Mouse (Mus musculus) left cerebral cortex, postnatal 4 days (tissue): ENCODE measurements around the gene Gm20388. TPM values are rescaled to one million over a fixed set of nuclear protein-coding genes. Genes with fewer than 3 reads are reported as not detected.

Experiments used
- DNase-seq: peaks from one replicate; pipeline ENCODE4 v3.0.0-alpha.2; 2022
- intact Hi-C: fragments of 180-260 bp; cut with DNase I; formaldehyde crosslinking; loops from one replicate; pipeline ENCODE4 v1.15.1; 2025
- total RNA-seq, 2 experiments: library from RNA; stranded (reverse); gene quantifications; 2 replicates each; pipeline ENCODE4 v1.2.3; 2021

Gm20388 gene
- total RNA-seq, 2 experiments from 2014 or later, result 6.5 to 12.8 TPM

DNA sequence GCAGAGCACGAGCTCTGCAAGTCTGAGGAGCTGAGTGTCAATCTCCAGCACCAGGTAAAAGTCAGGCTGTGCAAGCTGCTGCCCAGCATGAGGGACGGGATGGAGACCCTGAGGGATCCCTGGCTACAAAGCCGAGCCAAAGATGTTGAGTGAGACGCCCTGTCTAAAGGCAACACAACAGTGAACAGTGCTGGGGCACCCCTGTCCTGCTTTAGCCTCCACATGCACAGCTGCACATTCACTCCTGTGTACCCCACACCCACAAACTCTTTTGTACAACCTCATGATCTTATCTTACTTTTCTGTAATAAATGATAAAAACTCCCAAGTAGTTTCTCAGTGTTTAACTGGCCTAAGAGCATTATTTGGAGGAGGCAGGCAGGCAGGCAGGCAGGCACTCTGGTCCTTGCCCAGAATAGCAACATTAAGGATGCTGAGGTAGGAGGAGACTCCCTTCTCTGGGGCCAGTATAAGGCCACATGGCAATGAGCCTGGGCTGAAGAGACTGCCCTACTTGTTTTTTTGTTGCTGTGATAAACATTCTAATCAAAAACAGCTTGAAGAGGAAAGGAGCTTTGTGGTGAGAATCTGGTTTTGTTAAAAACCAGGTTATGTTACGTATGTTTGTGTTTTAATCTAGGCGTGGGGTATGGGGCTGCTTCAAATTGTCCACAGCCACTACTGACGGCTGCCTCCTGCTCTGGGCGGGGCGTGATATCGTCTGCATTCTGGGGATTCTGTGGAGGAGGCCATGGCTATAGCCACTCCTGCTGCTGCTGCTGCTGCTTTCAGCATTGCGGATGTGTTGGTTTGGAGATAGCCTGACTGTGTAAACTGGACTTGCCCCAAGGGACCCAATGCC, 3007.1 kb downstream of the Gm20388 start:
- DNase-seq, result no peak
- intact Hi-C loops, result no loop called here

DNA sequence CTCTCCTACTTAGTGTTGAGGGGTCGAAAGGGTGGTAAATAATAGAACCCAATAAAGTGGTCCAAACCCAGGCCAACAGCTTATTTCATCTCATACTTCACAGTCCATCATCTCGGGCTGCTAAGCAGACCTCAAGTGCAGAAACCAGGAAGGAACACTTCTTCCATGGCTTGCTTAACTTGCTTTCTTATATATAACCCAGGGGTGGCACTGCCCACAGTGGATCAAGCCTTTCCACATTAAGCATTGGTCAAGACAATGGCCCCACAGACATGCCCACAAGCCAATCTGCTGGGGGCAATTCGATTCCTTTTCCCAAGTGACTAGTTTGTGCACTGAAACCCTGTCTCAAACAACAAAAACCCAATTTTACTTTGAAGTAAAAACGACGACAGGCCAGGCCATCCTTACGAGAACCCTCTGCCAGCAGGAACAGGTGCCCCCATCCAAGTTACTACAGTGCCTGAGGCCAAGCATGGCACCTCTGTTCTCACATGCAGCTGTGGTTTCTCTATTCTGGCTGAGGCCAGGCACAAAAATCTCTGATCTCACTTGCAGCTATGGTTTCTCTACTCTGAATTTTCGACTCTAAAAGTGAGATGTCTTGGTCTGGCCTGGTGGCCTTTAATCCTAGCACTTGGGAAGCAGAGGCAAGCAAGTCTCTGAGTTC, 3007.9 kb downstream of the Gm20388 start:
- intact Hi-C loops, result no loop called here
- DNase-seq, result no peak

DNA sequence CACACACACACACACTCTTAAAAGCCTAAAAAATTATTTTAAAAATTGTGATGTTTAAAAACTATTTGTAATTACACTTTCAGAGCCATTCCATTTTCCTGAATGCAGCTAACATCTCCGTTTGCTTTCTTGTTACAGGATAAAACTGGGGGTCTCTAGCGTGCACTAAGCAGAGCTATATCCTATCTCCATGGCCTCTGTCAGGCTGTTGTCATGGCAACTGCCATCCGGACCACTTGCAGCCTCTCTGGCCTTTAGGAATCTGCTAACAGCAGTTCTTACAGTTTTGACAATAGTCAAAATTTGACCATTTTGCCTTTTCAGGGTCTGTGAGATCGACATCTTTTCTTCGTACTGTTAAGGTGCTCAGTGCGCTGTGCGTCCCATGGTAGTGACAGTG, 3010.2 kb downstream of the Gm20388 start:
- DNase-seq, result no peak
- intact Hi-C loops, result no loop called here

DNA sequence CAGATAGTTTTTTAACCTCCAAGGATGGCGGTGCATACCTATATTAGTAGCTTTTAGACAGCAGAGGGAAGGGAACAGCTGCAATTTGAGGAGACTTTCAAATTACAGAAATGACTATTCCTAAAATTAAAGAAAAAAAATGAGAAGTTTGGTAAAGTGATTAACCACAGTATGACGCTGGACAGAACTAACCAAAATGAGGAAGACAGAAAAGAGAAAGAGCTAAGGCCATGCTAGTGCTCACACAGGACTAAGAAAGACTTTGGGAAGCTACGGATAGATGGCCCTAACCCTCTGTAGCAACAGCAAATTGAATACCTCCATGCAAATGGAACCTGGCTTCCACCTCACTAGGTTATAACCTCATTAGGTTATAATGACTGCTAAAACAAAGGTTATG, 3012.3 kb downstream of the Gm20388 start:
- no peak for DNase-seq
- intact Hi-C loops, result no loop called here

DNA sequence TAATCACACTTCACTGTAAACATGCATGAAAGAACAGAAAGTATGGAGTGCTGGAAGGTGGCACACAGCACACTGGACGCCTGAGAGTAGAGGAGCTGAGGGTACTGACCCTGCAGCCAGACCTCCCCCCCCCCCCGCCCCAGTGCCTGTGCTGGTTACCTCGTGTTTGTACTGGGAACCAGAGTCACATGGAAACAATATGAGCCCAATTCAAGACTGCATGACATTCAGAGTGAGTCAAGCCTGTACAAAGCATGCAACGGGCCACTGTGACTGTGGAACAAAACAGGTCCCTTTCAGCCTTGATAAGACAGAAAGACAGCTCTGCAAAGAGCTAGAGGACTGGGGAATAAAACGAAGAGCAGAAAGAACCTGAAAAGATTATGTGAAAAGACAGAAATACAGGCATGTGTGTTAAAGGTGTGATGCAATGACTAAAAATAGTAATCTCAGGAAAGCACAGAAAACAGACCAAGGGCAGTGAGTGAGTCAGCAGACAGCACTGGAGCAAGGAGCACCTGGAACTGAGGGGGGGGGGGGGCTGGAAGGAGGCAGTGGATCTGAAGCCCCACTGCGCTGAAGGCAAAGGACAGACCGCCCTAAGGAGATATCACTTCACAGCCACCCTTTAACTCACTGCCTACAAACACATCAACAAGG, 3012.9 kb downstream of the Gm20388 start:
- no peak for DNase-seq
- intact Hi-C loops, result no loop called here

DNA sequence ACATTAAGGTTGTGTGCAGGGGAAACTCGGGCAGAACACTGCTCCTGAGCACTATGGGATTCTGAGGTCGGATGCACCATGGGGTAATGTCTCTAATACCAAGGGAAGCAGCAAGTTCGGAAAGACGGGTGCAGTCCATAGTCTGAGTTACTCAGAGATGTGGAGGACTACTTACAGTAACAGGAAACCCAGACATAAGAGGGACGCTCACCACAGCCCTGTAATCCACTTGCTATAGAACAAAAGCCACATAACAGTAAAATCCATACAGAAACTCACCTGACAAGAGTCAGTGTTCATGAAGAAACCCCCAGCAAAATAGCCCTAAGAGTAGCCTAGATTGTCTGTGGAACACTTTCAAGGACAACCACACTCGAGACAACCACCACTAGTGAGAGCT, 3013.4 kb downstream of the Gm20388 start:
- no peak for DNase-seq
- intact Hi-C loops, result no loop called here

DNA sequence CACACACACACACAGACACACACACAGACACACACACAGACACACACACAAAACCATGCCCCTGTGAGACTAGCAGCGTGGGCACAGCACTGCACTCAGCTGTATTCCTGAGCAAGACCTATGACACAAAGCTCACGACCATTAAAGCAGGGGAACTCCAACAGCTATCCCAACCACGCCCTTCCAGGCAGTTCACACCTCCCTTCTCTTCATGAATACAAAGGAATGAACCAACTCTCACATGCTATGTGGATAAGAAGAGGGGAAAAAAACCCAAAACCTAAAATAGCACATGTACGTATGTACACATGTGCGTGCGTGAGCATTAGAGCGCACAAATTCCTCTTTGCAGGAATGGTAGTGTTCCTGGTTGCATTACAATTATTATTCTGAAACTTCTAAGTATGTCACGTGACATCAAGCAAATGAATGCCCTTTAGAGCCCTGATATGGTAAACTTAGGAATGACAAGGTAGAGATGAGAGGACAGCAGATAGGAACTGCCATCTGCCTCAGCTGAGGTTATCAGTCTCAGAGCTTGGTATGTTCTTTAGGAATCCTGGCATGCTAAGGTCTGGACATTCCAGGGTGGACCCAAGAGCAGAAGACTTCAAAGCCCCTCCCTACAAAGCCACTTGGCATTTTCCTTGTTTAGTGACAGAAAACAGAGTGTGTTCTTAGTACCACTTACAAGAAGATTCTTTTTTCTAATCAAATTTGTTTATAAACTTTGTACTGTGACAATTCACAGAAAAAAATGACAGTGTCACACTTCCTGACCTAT, 3015.5 kb downstream of the Gm20388 start:
- no peak for DNase-seq
- intact Hi-C loops, result no loop called here

DNA sequence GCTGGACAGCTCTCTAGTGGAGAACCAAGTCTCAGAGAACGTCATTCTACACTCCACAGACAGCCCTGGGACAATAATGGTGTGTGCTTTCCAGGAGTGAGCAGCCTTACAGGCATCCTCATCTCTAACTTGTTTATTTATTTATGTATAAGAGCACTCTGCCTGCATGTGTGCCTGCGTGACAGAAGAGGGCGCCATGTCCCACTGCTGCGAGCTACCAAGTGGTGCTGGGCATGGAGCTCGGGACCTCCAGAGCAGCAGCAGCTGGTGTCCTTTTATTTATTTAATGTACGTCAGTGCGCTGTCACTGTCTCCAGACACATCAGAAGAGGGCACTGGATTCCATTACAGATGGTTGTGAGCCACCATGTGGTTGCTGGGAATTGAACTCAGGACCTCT, 3016.1 kb downstream of the Gm20388 start:
- DNase-seq, result no peak
- intact Hi-C loops, result no loop called here

DNA sequence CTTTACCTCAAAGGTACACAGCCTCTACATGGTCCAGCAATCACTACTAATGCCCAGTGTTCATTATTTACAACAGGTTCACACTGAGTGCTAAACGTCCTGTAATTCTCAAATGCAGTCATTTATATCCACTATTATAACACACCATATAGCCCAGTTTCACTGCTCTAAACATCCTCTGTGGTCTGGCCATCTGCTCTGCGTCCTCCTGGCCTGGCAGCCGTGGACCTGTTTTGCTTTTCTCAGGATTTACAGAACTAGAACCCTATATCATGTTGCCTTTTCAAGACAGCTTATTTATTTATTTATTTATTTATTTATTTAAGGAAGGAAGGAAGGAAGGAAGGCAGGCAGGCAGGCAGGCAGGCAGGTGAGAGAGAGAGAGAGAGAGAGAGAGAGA, 3017.2 kb downstream of the Gm20388 start:
- intact Hi-C loops, result no loop called here
- DNase-seq, result no peak

DNA sequence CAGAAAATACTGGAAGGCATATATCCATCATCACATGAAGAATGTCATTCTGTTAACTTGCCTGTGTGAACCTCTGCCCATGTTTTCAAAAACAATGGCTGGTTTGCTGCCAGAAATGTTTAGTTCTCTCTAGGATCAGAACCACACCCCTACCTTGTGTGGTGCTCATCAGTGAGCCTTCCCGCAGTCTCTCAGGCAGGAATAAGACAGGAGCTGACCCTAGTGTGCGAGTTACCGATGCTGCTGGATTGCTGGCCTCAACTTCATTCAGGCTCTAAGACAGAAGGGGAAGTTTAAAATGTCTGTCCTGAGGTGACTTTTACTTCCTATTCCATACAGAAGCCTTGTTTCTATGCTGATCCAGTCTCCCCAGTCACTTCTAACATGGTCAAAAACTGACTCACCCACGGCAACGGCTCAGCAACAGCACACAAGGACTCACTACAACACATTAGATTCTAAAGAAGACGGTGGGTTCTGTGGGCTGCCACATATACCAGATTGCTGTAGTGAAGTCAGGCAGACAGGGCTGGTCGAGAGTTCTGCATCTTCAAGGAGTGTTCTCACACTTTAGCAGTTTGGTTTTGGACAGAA, 3018.1 kb downstream of the Gm20388 start:
- intact Hi-C loops, result no loop called here

DNA sequence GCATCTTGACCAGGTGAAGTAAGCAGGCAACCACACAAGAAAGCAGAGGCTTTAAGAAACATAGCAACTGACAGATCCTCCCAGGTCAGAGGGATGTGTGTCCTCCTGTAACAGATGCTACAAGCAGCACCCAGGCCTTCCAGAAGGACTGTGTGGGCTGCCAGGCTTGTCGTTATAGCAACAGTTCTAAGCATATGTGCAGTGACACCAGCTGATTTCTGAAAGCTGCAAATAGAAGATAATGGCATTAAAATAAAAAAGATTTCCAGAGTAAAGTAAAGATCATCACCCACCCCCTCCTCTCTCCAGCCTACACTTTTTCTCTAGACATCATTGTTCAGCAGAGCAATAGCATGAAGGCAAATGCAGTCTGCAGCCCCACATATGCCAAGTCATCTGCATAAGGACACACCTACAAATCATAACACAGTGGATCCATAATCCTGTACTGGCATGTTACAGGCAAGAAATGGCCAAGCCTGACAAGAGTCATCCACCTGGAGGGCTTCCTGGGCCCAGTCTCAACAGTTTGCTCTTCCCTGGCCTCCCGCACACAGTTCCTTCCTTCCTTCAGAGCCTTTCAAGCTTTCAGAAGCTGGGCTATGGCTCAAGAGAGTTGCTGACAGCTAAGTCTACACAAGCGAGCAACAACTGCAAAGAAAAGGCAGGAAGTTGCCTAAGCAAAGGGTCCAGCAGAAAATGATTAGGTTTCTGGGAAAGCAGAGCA, 3021.4 kb downstream of the Gm20388 start:
- DNase-seq, result peak; percentile 46
- intact Hi-C loops, result no loop called here

More for the DNA sequence above, 3018.1 kb downstream of the Gm20388 start:
- no peak for DNase-seq

DNA sequence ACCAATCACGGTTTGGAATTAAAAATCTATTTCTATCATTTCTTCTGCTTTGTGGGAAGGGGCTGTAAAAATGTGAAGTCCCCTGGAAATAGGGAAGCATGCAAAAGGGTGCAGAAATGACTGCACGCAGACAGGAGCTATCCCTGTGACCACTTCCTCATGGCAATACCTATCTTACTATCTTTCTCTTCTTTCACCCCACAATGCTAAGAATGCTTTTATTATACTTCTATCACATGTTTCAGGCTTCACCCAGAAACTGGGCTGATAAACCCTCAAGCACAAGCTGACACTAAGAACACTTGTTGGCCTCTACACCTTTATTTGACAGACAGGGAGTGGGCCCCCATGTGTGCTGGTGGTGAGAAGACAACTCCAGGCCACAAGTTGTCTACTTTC, 3021.9 kb downstream of the Gm20388 start:
- intact Hi-C loops, result no loop called here
- DNase-seq, result no peak

DNA sequence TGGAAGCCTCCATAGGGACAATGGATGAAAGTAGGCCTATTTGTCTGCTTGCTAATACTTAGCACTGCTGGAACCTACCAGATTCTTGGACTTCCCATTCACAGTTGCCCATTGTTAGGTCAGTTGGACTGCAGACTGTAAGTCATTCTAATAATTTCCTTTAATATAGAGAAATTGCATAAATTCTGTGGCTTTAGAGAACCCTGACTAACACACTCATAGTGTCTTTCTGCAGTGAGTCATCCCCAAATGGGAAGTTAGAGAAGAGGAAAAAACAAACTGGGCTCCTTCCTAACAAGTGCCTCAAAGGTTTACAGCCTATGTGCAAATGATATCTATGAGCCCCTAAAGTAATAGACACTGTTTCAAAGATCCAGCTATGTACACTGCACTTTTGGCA, 3023.3 kb downstream of the Gm20388 start:
- DNase-seq, result no peak
- intact Hi-C loops, result no loop called here

DNA sequence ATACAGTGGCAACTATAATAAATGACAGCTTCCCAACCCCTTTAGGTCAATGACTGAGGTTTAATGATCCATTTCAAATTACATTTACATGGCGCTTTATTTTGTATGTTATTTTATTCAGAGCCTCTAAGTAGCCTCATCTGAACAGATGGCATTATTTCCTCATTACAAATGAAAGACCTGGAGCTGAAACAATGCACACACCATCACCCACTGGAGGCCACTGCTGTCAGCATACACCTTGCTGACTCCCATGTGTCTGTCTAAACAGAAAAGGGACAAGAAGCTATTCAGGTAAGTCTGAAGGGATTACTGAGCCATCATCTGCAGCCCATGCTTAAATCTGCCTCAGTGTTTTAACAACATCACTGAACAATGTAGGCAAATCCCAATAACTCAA, 3024.5 kb downstream of the Gm20388 start:
- intact Hi-C loops, result no loop called here
- DNase-seq, result no peak

DNA sequence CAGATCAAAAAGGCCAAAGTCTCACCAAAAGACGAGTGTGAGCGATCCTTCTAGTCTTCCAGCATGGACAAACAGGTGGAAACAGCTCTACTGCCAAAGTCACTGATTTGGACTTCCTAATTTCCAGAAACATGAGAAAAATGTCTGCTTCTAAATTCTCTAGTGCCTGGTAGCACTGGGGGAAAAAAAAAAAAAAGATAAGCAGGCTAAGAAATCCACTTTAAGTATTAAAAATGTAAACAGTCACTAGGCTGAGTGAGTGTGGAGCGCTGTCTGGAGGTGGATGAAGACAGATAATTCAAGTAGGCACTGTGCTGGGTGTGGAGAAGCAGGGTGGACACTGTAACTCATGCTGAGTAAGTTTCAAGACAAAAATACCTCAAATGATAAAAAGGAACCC, 3025.3 kb downstream of the Gm20388 start:
- no peak for DNase-seq
- intact Hi-C loops, result no loop called here

DNA sequence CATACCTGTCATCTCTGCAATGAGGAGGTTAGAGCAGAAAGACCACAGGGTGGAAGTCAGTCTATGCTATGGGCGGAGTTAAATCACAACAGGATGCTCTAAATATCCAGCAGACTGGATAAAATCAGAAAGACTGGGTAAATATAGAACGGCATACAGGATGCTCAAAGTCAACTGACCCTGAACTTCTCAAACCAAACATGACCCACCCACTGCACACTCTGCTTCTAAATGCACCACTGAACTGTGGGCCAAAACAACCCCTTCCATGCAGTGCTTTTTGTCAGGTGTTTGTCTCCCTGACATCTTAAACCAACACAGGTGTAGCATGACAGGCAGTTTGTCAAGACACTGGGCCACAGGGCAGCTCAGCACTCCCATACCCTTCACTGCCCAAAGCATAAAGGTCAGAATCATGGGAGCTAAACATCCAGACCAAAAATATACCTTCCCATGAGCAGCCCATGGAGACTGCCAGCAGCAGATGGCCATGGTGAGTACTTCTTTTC, 3027.0 kb downstream of the Gm20388 start:
- intact Hi-C loops, result no loop called here
- no peak for DNase-seq

DNA sequence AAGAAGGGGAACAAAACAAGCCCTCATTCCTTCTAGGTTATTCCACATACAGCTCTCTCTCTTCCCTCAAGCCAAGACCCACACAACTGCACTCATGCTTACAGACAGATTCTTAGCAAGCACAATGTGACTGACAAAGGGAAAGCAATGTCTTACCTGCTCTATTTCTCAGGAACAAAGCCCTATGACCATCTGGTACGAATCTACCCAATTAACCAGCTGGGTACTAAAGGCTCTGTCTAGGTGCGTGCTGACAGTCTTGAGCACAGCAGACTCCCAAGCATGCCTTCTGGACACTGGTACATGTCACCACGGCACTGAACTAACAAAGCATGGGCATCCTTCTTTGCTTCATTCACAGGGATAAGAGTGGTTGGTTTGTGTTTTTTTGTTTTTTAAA, 3027.5 kb downstream of the Gm20388 start:
- intact Hi-C loops, result no loop called here
- DNase-seq, result no peak

DNA sequence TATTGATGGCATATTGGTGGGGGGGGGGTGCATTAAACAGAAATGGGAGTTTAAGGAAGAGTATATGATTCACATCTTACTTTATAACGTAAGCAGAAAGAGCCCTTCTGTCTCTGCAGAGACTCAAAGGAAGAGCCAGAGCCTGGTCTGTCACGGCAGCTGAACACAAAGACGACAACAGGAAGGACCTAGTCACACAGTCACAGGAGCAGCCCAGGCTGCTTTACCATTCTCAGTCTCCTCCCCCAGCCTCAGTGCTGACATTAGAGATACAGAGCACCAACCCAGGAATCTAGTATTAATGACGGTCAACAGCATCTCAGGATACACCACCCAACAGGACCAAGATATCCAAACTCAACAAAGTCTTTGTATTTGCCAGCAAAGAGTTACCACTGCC, 3027.9 kb downstream of the Gm20388 start:
- intact Hi-C loops, result no loop called here
- no peak for DNase-seq

DNA sequence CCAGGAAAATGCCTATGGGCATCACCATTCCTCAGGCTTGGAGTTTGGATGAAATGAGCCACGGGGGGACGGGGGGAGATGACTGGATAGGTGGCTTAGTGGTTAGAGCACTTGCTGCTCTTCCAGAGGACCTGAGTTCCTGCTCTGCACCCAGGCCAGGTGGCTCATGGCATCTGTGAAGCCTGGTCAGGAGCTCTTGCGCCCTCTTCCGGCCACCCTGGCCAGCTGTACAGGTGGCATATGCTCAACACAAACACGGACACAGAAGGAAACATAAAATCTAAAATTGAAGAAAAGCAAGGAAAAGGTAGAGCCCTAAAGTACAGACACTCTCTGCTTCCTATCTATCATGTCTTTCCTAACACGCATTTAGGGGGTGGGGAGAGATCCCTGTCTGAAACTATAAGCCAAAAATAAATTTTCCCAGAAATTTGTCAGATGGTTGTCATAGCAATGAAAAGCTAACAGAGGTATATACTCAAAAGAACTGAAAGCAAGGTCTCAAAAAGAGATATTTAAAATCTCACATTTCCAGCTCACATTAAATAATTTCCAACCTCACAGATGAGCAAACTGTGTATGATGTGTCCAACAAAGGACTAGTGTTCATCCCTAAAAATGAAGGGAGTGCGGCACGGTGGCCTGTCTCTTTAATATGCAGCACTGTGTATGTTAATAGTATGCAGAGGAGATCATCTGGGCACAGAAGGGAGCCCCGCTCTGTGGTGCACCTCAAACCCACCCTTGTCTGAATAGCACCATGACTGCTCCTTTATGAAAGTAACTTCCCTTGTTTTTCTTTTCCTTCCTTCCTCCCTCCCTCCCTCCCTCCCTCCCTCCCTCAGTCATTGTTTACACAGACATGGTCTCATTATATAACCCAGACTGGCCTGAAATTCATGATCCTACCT, 3032.4 kb downstream of the Gm20388 start:
- DNase-seq, result peak; percentile 20
- intact Hi-C loops, result no loop called here
